Mouse (Mus musculus) kidney, adult 11 months (tissue): Measurements from ENCODE around the gene Slc32a1.

Experiments used
- DNase-seq: peaks from one replicate; pipeline ENCODE4 v3.0.0; 2022

The Slc32a1 gene

GRCm38 (mm10) chr2:158612671-158613250 lies 2.2 kb downstream of the Slc32a1 start:
- DNase-seq: no peak

DNA sequence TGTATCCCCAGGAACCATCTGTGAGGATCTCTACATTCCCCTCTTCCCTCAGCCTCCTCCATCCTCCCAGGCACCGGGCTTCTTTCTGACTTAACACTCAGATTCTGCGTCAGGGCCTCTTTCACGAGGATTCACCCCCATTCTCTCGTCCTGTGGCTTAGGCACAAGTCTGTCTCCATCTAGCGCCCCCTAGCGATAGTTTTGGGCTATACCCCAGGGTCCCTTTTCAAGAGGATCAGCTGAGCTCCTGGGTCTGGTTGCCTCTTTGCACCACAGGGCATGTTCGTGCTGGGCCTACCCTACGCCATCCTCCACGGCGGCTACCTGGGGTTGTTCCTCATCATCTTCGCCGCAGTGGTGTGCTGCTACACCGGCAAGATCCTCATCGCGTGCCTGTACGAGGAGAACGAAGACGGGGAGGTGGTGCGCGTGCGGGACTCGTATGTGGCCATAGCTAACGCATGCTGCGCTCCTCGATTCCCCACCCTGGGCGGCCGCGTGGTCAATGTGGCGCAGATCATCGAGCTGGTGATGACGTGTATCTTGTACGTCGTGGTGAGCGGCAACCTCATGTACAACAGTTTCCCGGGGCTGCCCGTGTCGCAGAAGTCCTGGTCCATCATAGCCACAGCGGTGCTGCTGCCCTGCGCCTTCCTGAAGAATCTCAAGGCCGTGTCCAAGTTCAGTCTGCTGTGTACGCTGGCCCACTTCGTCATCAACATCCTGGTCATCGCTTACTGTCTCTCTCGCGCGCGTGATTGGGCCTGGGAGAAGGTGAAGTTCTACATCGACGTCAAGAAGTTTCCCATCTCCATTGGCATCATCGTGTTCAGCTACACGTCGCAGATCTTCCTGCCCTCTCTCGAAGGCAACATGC lies 3.2 kb downstream of the Slc32a1 start:
- DNase-seq: peak; percentile 19

GRCm38 (mm10) chr2:158614418-158614955 lies 3.9 kb downstream of the Slc32a1 start:
- no peak for DNase-seq

- no peak for DNase-seq
Observed at GRCm38 (mm10) chr2:158615161-158615680, 4.7 kb downstream of the Slc32a1 start.

- no peak for DNase-seq
Observed at GRCm38 (mm10) chr2:158615702-158616101, 5.1 kb downstream of the Slc32a1 start.

DNA sequence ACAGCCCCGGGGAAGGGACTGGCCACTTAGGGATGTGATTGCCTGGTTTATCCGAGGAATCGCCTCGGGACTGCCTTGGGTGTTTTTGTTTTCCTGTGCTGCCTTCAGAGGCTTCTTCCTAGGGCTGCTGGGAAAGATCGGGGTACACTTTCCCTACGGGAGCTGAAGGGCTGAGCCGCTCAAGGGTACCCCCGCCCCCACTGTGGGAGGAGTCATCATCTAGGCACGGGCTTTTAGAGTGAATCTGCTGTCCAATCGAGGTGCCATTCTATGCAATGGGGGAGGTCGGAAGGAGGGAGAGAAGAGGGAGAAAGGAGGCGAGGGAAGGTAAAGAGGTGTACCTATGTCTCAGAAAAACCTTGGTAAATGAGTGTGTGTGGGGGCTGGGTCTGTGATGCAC lies 5.7 kb downstream of the Slc32a1 start:
- no peak for DNase-seq

- DNase-seq: no peak
Observed at GRCm38 (mm10) chr2:158616790-158617189, 6.2 kb downstream of the Slc32a1 start.

DNA sequence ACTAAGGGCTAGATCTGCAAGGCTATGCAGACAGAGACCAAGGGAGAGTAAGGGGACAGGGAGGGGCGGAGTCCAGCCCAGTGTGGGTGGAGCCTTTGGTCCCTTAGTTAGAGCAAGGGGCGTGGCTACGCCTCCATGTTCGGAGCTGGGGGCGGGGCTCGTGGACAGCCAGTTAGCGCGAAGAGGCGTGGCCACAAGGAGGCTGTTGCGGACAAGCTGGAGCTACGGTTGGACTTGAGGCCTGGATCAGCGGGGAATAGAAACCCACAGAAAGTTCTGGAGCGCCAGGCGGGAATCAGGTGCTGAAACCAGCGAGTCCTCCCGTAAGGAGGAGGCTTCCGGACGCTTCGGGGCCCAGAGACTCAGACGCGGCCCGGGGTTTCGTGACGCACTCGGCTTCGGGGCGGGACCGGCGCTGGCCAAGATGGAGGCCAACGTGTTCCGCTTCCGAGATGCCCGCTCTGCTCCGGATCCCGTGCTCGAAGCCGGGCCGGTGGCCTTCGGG lies 14.2 kb downstream of the Slc32a1 start, which contains the start of gene Actr5:
Gene Actr5 (plus strand): TSS at position 171 of the 505 bp plus-strand sequence.
- peak; percentile 94 for DNase-seq

DNA sequence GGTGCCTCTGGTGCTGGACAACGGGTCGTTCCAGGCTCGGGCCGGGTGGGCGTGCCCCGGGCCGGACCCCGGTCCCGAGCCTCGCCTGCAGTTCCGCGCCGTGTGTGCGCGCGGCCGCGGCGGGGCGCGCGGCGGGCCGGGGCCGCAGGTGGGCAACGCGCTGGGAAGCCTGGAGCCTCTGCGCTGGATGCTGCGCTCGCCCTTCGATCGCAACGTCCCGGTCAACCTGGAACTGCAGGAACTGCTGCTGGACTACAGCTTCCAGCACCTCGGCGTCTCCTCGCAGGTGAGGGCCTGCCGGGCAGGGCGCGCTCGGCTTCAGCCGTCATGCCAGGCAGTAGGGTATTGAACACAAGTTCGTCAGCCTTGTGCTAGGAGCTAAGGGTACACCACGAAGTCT lies 14.7 kb downstream of the Slc32a1 start:
- peak; percentile 29 for DNase-seq

DNA sequence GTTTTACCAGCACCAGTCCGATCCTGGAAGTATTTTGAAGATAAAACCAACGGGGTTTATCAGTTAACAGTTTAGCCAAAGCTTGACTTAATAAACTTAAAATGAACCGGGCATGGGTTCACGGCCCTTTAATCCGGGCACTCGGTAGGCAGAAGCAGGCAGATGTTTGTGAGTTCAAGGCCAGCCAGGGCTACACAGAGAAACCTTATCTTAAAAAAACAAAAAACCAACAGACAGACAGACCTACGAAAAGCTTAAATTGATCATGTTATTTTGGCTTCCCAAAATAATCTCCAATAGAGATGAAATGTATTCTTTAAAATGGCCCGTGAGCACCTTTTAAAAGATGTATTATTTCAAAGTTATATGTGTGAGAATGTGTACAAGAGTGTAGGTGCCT lies 15.1 kb downstream of the Slc32a1 start:
- no peak for DNase-seq

- no peak for DNase-seq
Observed at GRCm38 (mm10) chr2:158628858-158629257, 18.3 kb downstream of the Slc32a1 start.

- no peak for DNase-seq
Observed at GRCm38 (mm10) chr2:158629414-158629813, 18.8 kb downstream of the Slc32a1 start.

- no peak for DNase-seq
Observed at GRCm38 (mm10) chr2:158631873-158632272, 21.3 kb downstream of the Slc32a1 start.

DNA sequence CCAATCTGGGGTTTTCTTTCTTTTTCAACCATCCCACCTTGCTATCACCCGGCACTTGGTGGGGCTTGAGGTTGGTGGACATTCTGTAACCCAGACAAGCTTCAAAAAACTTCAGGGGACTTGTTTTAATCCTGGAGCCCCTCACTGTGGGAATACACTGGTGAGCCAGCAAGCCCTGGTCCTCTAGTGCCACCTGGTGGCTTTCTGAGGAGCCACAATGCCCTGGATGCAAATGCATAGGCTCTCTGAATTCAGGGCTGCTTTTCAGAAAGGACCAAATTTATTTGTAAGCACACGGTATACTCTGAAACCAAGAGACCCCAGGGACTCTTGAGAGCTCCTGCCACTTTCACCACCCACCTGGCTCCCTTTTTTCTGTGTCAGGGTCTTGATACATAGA lies 31.3 kb downstream of the Slc32a1 start:
- no peak for DNase-seq

DNA sequence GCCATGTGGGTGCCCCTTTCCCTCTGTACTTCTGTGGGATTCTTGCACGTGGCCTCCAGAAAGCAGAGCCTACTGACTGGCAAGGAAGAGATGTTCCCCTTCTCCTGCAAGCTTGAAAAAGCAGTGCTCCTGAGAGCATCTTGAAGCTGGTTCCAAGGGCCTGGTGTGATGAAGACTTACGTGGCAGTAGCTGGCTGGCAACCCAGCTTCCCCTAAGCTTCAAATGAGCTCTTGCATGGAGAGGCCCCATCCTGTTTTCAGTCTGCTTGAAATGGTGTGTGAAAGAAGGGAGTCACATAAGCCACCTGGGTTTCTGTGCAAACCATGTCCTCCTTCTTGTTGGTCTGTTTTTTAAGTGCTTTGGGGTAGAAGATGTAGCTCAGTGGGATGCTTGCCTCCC lies 32.0 kb downstream of the Slc32a1 start:
- DNase-seq: no peak

- no peak for DNase-seq
Observed at GRCm38 (mm10) chr2:158643791-158644190, 33.2 kb downstream of the Slc32a1 start.

DNA sequence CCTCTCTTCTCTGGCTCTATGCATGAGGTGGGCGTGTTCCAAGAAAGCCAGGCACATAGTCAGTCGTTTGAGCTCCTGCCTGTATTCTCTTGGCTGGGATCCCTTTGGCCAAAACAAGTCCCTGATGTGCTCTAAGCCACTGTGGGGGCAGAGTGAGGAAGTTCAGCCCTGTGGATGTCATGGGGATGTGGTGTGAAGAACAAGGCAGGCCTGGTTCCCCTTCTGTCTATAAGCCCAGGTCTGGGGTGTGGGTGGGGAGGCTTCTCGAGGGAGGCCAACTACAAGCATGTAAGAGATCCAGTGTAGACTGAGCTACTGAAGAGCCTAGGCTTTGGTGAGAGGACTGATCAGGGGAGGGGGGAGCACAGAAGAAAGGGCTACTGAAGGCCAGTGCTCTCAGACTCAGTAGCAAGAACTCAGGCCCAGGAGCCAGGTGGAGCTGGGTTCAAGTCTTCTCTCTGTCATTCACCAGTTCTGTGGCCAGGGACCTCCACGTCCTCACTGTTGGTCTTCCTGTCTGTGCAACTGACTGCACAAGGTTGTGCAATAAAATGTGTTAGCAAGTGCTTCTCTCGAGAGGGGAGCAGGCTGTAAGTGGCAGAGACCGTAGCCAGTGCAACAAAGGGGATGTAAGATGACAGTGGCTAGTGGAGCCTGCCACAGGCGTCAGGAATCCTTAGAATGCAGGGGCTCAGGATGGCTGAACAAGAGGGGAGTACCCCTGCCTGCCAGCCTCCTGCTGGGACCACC lies 40.8 kb downstream of the Slc32a1 start:
- no peak for DNase-seq

DNA sequence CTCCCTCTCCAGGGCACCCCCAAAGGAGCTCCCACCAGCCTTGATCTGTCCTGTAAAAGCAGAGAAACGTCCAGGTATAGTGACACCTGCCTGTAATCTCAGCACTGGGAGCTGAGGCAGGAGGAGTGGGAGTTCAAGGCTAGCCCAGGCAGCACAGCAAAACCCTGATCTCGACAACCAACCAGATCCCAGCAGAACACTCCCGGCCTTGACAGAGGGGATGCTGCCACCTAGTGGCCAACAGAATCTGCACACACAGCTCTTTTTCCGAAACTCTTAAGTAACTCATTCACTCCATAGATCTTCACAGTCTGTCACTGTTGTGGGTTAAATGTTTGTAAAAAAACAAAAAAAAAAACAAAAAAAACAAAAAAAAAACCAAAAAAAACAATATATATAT lies 42.4 kb downstream of the Slc32a1 start:
- DNase-seq: peak; percentile 69

GRCm38 (mm10) chr2:158654717-158655116 lies 44.1 kb downstream of the Slc32a1 start:
- DNase-seq: peak; percentile 87

DNA sequence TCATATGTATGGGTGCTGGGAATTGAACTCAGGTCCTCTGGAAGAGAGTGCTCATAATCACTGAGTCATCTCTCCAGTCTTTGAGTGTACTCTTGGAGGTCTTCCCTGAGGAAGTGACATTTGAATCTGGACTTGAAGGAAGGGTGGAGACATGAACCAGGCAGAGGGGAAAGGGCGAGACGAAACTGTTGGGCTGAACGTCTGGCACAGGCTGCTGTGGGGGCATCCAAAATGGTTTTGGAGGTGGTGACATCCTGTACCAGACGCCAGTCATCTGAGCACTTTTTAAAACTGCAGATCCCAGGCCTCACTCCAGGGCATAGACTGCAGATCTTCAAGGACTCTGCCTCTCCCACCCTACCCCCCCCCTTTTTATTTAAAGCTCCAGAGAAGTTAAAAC lies 45.2 kb downstream of the Slc32a1 start:
- no peak for DNase-seq

DNA sequence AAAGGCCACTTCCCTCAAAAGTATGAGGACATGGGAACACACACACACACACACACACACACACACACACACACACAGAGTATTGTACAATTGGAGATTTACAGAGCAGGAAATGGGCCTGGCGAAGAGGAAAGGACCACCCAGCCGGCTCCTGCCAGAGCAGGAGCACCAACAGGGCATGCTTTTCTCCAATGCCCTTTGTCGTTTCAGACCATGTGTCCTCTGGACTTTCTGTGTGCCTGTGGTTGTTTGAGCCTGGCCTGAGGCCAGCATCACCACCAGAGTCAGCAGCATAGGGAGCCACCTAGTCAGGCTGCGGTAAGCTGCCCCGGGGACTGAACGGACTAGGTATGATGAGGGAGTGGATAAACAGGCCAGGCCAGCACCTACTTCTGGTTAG lies 48.3 kb downstream of the Slc32a1 start:
- peak; percentile 87 for DNase-seq

DNA sequence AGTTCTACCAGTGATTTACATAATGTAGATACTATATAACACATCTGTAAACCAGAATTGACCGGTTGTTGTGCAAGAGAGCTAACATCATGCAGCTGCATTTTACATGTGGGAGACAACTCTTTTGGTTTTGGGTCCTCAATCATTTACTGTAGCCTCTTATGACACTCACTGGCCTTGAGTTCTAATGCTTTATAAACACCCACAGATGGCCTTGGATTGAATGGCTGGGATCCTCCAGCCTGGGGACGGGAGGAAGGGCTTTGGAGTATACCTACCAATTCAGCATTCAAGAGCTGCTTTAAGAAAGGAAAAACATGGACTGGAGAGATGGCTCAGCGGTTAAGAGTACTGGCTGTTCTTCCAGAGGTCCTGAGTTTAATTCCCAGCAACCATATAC lies 48.8 kb downstream of the Slc32a1 start:
- no peak for DNase-seq

DNA sequence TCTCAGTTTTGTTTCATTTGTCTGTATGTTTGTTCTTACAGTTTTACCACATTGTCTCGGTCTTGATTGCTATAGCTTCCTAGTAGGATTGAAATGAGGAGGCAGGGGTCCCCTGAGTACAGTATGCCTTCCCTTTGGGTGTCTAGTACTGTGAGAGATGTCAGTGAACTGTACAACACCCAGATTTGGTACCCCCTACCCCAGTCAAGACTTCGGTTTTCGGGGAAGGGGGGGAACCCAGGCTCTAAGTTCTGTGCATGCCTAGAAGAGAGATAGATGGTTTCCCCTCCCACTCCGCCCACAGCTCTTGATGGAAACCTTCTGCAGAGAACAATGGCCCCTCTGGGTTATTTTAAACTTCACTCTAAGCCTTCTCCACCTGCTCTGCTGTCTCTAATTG lies 54.5 kb downstream of the Slc32a1 start, which contains the start of gene Ppp1r16b:
Gene Ppp1r16b (plus strand): TSS at position 301 of the 400 bp plus-strand sequence.
- no peak for DNase-seq
